Mouse (Mus musculus): ENCODE data around the gene Slc27a1.

GRCm38 (mm10) chr8:71568941-71569340 lies 259 bp downstream of the Slc27a1 start:
- no peak for TF ChIP-seq CTCF (IDR thresholded peaks at IDR 0.05; ENCODE audit: borderline replicate concordance, extremely low read depth, insufficient read depth, insufficient read length)
- TF ChIP-seq POLR2A (IDR thresholded peaks at IDR 0.05; ENCODE audit: borderline replicate concordance, extremely low read depth, insufficient read depth, insufficient read length, poor library complexity, severe bottlenecking), result no peak
